Mouse (Mus musculus) embryonic fibroblast, embryonic 13.5 days (primary cell): Measurements from ENCODE around the gene Leo1.

Source experiments
- CTCF ChIP-seq: IDR thresholded peaks from 2 replicates; pipeline ENCODE4 v1.5.1; 2011; ENCODE audit warnings: mild to moderate bottlenecking, control low read depth, low read length, moderate library complexity, borderline replicate concordance; ENCODE audit not compliant: insufficient read depth
- POLR2A ChIP-seq: IDR thresholded peaks from 2 replicates; pipeline ENCODE4 v1.6.1; 2011; ENCODE audit warnings: low read depth, mild to moderate bottlenecking, control low read depth, low read length, moderate library complexity

DNA sequence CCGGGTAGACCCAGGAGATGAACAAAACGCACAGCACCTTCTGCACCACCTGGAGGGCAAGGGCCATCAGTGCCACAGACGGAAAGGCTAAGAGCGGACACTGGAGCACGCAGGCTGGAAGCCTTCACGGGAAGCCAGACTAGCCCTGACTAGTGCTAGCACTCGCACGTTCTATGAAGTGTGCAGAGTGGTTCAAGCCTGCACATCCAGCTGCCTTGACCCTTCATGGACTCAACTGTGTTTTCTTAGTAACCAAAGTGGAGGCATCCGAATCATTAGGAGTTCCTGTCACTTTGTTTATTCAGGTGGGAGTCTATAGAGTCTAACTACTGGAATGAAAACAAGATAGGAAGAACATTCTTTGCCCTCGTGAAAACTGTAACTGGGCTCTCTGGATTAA lies 54.6 kb downstream of the Leo1 start:
- TF ChIP-seq CTCF (no peak), POLR2A (no peak)
